Mouse (Mus musculus): ENCODE measurements around the gene Olfr910. TPM values are rescaled to one million over a fixed set of nuclear protein-coding genes. Genes with fewer than 3 reads are reported as not detected.

The Olfr910 gene
- total RNA-seq (2022): not detected

DNA sequence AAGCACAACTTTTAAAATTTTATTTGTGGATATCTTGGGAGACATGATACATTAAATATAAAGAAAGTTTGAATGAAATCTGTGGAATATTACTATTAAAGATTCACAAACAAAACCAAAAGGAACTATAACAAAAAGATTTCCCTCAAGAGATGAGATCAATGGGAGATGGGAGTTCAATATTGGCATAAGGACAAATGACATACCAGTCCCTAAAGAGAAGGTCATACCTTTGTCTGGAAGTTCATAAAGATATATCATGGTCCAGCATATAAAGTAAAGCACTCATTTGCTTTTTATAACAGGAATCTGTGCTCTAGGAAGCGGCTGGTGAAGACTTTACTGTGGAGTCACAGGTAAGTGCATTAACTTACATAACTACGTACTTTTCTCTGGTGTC lies at the start of gene Olfr910:
Olfr910 (plus strand) TSS at position 301 of the 400 bp plus-strand sequence.
- no peak for DNase-seq (ENCODE audit: low spot score in 2 of 2)

DNA sequence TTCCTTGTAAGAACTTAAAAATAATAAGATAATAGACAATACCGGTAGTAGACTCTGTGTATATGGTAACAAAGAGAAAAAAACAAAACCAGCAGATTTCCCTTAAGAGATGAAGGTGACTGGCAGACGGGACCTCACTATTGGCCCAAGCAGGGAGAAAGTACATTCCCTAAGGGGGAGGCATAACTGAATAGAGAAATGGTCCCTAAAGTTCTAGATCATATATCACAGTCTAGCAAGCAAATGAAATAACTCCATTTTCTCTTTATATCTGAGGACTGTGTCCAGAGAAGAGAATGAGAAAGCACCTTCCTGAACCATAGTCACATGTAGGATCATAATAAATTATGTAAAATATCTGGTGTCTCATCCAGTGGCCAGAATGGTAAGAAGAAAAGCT lies 42.1 kb upstream of the Olfr910 start, which contains the start of gene Olfr907:
Olfr907 (plus strand) TSS at position 301 of the 400 bp plus-strand sequence.
- no peak for DNase-seq (ENCODE audit: low spot score in 2 of 2)

DNA sequence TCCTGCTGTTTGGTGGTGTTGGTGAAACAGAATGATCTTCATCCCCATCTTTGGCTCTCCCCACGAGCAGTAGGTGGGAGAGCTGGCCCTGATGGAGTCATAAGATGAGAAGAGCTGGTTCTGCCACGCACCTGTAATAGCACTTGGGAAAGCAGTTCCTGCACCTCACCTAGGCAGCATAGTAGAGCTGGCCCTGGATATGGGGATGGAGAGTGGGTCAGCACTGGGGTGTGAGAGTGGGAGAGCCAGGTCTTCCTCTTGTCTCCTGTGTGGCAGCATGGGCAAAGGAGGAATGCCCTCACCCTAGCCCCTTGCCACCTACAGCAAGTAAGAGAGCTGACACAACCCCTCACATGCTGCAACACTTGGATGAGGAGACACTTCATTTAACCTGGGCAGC lies 25.3 kb upstream of the Olfr910 start:
- no peak for DNase-seq (ENCODE audit: low spot score in 2 of 2)

DNA sequence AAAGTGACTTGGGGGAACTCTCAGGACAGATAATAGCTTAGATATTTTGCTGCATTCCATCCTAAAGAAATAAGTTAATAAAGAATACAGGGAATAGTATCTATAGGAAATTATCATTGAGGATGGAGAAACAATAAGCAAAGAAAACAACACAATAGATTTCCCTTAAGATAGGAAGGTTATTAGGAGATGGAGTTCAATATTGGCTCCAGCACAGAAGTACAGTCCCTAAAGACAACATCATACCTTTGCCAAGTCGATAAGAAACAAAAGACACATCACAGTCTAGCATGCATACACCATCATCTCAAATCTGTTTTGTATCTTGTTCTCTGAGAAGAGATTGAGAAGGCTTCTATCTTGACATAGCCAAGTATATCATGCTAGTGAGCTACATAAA lies 16.4 kb upstream of the Olfr910 start, which contains the start of gene Olfr911-ps1:
Olfr911-ps1 (plus strand) TSS at position 301 of the 400 bp plus-strand sequence.
- no peak for DNase-seq (ENCODE audit: low spot score in 2 of 2)

DNA sequence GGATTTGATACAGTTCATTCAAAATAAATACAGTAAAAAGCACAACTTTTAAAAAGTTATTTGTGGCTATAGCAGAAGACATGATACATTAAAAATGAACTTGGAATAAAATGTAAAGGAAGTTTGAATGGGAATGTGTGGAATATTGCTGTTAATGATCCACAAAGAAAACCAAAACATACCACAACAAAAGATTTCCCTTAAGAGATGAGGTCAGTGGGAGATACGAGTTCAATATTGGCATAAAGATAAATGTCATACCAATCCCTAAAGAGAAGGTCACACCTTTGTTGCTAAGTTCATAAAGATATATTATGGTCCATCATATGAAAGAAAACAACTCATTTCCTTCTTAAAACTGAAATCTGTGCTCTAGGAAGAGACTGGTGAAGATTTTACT lies 42.2 kb downstream of the Olfr910 start, which contains the start of gene Olfr912:
Olfr912 (plus strand) TSS at position 301 of the 400 bp plus-strand sequence.
- no peak for DNase-seq (ENCODE audit: low spot score in 2 of 2)

Other genes starting within 250 kb of the Olfr910 start
- gene Olfr896-ps1, start 246.7 kb upstream of the Olfr910 start, total RNA-seq (2022): not detected
- not detected for gene Olfr25, start 208.8 kb upstream of the Olfr910 start, total RNA-seq (2022)
- not detected for gene Olfr898, start 189.4 kb upstream of the Olfr910 start, total RNA-seq (2022)
- not detected for gene Olfr250, start 171.0 kb upstream of the Olfr910 start, total RNA-seq (2022)
- gene Olfr251, start 160.8 kb upstream of the Olfr910 start, total RNA-seq (2022): not detected
- not detected for gene Olfr147, start 136.2 kb upstream of the Olfr910 start, total RNA-seq (2022)
- gene Olfr901, start 108.4 kb upstream of the Olfr910 start, total RNA-seq (2022): not detected
- not detected for gene Olfr902, start 90.2 kb upstream of the Olfr910 start, total RNA-seq (2022)
- gene Olfr904, start 74.7 kb upstream of the Olfr910 start, total RNA-seq (2022): not detected
- not detected for gene Olfr905, start 66.7 kb upstream of the Olfr910 start, total RNA-seq (2022)
- gene Olfr906, start 50.8 kb upstream of the Olfr910 start, total RNA-seq (2022): not detected
- not detected for gene Olfr907, start 42.0 kb upstream of the Olfr910 start, total RNA-seq (2022)
- not detected for gene Olfr911-ps1, start 16.3 kb upstream of the Olfr910 start, total RNA-seq (2022)
- not detected for gene Olfr912, start 42.3 kb downstream of the Olfr910 start, total RNA-seq (2022)
- not detected for gene Olfr913, start 54.9 kb downstream of the Olfr910 start, total RNA-seq (2022)
- not detected for gene Olfr914, start 67.3 kb downstream of the Olfr910 start, total RNA-seq (2022)
- gene Olfr916, start 122.0 kb downstream of the Olfr910 start, total RNA-seq (2022): not detected
- gene Olfr917, start 128.0 kb downstream of the Olfr910 start, total RNA-seq (2022): not detected
- not detected for gene Olfr918, start 136.8 kb downstream of the Olfr910 start, total RNA-seq (2022)
- not detected for gene Olfr919, start 165.8 kb downstream of the Olfr910 start, total RNA-seq (2022)
- gene Vwa5a, start 180.4 kb downstream of the Olfr910 start, total RNA-seq (2022): 10 to 100 TPM; 12.3 to 17.5 (median 16.3) TPM
- under 1 TPM; 0.07 to 0.17 (median 0.09) TPM for gene Olfr920, start 214.4 kb downstream of the Olfr910 start, total RNA-seq (2022)
- not detected for gene Olfr921, start 235.2 kb downstream of the Olfr910 start, total RNA-seq (2022)